Mouse (Mus musculus): ENCODE data around the gene Frat1. TPM values are rescaled to one million over a fixed set of nuclear protein-coding genes. Genes with fewer than 3 reads are reported as not detected.

Gene Frat1
- total RNA-seq (2022): 1 to 10 TPM; 3.6 to 8.4 (median 6.4) TPM

- peak; percentile 80 to 84 for DNase-seq (ENCODE audit: low spot score in 2 of 2)
Observed at GRCm38 (mm10) chr19:41829381-41830105, at the start of gene Frat1. TSS of gene Frat1 (plus strand) at chr19:41829970.

- DNase-seq (ENCODE audit: low spot score in 2 of 2): no peak
Observed at GRCm38 (mm10) chr19:41786896-41787295, 42.9 kb upstream of the Frat1 start.

GRCm38 (mm10) chr19:41789110-41789961 is 40.4 kb upstream of the Frat1 start:
- no peak for DNase-seq (ENCODE audit: low spot score in 2 of 2)

GRCm38 (mm10) chr19:41791384-41791783 is 38.4 kb upstream of the Frat1 start:
- no peak for DNase-seq (ENCODE audit: low spot score in 2 of 2)

GRCm38 (mm10) chr19:41792934-41793486 is 36.8 kb upstream of the Frat1 start:
- DNase-seq (ENCODE audit: low spot score in 2 of 2): no peak

- no peak for DNase-seq (ENCODE audit: low spot score in 2 of 2)
Observed at GRCm38 (mm10) chr19:41794017-41794416, 35.8 kb upstream of the Frat1 start.

GRCm38 (mm10) chr19:41794901-41795300 is 34.9 kb upstream of the Frat1 start:
- DNase-seq (ENCODE audit: low spot score in 2 of 2): no peak

GRCm38 (mm10) chr19:41796148-41796760 is 33.5 kb upstream of the Frat1 start:
- no peak for DNase-seq (ENCODE audit: low spot score in 2 of 2)

GRCm38 (mm10) chr19:41796789-41797327 is 32.9 kb upstream of the Frat1 start:
- DNase-seq (ENCODE audit: low spot score in 2 of 2): no peak

GRCm38 (mm10) chr19:41797536-41797935 is 32.2 kb upstream of the Frat1 start:
- no peak for DNase-seq (ENCODE audit: low spot score in 2 of 2)

- DNase-seq (ENCODE audit: low spot score in 2 of 2): no peak
Observed at GRCm38 (mm10) chr19:41800451-41800850, 29.3 kb upstream of the Frat1 start.

- no peak for DNase-seq (ENCODE audit: low spot score in 2 of 2)
Observed at GRCm38 (mm10) chr19:41800986-41801741, 28.6 kb upstream of the Frat1 start.

GRCm38 (mm10) chr19:41801742-41802369 is 27.9 kb upstream of the Frat1 start, which contains the start of gene Arhgap19:
TSS of gene Arhgap19 (minus strand) at chr19:41802047.
- peak; percentile 90 to 91 for DNase-seq (ENCODE audit: low spot score in 2 of 2)

GRCm38 (mm10) chr19:41803322-41803721 is 26.4 kb upstream of the Frat1 start:
- peak in 1 of 2 experiments; percentile 16 for DNase-seq (ENCODE audit: low spot score in 2 of 2)

- DNase-seq (ENCODE audit: low spot score in 2 of 2): no peak
Observed at GRCm38 (mm10) chr19:41805831-41806230, 23.9 kb upstream of the Frat1 start.

- DNase-seq (ENCODE audit: low spot score in 2 of 2): no peak
Observed at GRCm38 (mm10) chr19:41807497-41807896, 22.3 kb upstream of the Frat1 start.

GRCm38 (mm10) chr19:41808104-41808634 is 21.6 kb upstream of the Frat1 start:
- DNase-seq (ENCODE audit: low spot score in 2 of 2): no peak

GRCm38 (mm10) chr19:41810074-41810473 is 19.7 kb upstream of the Frat1 start:
- DNase-seq (ENCODE audit: low spot score in 2 of 2): no peak

- no peak for DNase-seq (ENCODE audit: low spot score in 2 of 2)
Observed at GRCm38 (mm10) chr19:41812525-41812924, 17.2 kb upstream of the Frat1 start.

GRCm38 (mm10) chr19:41813374-41813773 is 16.4 kb upstream of the Frat1 start:
- no peak for DNase-seq (ENCODE audit: low spot score in 2 of 2)

All from gastrocnemius, adult 8-10 months (tissue).